Mouse (Mus musculus) heart, adult 8-10 months (tissue): Measurements from ENCODE around the gene Dnajc12. TPM values are rescaled to one million over a fixed set of nuclear protein-coding genes. Genes with fewer than 3 reads are reported as not detected.
"Not testable (repeated sequence)": the region's sequence is repeated elsewhere in the genome, so short reads cannot be mapped to it uniquely, and the experiment has no call there.

Experiments used
- DNase-seq: peaks from one replicate; pipeline ENCODE4 v3.0.0; 2022; ENCODE audit warnings: low spot score
- total RNA-seq, 4 experiments: library from RNA; stranded (reverse); gene quantifications; 2 replicates each; pipeline ENCODE4 v1.2.4; 2022

Dnajc12 gene
- total RNA-seq, 4 experiments from 2014 or later: 14.6 to 19.2 (median 19.0) TPM

- peak; percentile 82 for DNase-seq
Measured at GRCm38 (mm10) chr10:63429785-63430305, 47.6 kb downstream of the Dnajc12 start, which contains the start of gene Ctnna3. Gene Ctnna3, plus strand, starts transcription at chr10:63430098.

GRCm38 (mm10) chr10:63431221-63431736 is 49.0 kb downstream of the Dnajc12 start:
- DNase-seq: no peak

- no peak for DNase-seq
Measured at GRCm38 (mm10) chr10:63432099-63432498, 49.9 kb downstream of the Dnajc12 start.

DNA sequence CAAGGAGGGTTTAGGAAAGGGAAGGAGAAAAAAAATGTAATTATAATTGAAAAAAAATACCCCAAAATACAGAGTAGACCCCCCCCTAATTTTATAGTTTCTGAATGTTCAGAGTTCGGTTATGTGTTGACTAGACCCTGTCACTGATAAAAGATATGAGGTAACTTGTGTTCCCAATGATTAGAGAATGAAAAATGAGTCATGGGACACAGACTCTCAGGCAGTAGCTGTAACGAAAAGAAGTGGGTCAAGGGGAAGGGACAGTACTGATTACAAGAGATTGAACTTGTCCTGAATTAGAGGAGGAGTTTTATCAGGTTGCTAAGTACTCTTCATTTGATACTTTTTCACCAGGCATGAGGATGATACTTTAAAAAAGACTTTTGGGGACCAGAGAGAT is 50.6 kb downstream of the Dnajc12 start:
- DNase-seq: no peak

- DNase-seq: no peak
Measured at GRCm38 (mm10) chr10:63438736-63439262, 56.6 kb downstream of the Dnajc12 start.

DNA sequence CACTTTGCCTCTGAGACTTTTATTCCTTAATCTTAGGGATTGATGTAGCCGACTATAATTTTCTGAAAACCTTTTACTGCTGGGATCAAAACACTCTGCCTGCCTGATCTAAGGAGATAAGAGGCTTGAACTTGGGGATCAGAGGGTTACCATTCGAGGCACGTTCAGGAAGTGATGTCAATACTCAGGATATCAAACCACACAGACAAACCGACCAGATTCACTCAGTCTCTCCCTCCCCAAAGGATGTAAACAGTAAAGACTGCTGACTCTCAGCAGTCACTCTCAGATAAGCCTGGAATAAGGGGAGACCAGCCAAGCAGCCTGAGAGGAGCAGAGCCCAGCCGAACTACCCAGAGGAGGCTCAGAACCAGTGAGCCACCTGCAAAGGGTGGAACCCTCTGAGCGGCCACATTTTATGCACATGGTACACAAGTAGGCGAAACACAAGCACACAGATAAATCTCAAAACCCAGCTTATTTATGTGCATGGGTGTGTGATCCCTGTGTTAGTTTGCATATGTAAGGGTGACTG is 57.5 kb downstream of the Dnajc12 start:
- no peak for DNase-seq

DNA sequence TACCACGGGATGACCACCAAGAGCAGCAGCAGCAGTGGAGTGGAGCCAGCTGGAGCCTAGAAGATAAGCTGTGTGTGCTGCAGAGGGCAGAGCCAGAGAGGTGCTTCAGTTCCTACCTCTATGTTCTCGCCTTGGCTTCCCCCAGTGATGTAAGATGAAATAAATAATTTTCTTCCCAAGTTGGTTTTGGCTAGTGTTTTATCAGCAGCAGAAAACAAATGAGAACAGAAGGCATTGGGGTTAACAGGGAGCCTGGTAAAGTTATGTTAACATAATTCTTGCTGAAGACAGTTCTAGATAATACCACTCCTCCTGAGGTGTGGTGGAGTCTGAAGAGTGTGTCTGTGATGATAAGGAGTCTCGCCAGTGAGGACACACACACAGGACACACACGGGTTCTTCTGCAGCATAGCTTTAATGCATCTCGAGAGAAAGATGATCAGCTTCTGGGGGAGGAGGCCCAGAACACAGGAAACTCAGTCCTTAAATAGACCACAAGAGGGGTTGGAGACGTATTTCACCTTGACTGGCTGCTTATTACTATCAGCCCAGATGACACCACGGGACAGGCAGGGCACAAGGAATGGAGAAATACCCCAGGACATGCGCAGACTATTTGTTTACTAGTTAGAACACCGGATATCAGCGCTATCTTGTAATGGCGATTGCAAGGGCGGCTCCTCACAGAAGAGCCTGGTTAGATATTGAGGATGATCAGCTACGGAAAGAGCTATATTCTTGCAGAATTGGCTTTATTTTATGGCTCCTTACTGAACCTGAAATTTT is 62.6 kb downstream of the Dnajc12 start:
- DNase-seq: not testable (repeated sequence)

GRCm38 (mm10) chr10:63453926-63454325 is 71.7 kb downstream of the Dnajc12 start:
- DNase-seq: no peak

- no peak for DNase-seq
Measured at GRCm38 (mm10) chr10:63455110-63455878, 73.1 kb downstream of the Dnajc12 start.

DNA sequence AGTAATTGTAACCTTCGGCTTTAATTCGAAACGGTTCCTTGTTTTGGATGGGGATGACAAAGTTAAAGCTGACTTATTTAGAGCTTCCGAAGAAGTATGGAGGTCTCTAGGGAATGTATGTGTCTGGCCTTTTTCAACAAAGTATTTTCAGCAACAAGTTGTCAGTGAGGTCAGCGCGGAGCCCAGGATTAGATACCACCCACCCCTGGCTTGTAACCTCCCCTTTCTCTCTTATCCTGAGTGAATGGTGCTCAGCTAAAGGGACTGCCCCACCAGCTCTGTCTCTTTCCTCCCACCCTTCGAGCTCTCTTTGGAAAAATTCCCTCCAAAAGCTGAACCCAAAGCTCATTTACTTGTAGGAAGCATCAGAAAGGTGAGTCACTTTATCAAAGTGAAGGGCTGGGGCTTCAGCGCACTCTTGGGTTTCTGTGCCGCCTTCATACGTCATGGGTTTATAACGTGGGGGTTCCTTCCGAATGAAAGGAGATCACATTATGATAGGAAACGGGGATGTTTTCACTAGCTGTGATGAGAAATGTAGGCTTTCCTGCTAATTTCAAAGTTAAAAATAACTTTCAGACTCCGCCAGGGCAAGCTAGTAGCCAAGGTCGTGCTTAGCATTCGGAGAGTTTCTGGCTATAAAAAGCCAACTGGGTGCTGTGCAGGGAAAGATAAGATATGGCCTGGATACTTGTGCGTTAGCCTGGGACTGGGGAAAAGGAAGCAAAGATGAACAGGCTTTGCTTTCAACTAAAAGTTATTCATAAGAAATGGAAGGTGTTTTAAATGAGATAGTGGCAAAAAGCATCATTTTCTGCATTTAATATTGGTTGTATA is 75.3 kb downstream of the Dnajc12 start:
- peak; percentile 49 for DNase-seq

Other genes starting within 250 kb of the Dnajc12 start
- gene Mypn, start 178.5 kb upstream of the Dnajc12 start, total RNA-seq: 100 to 1,000 TPM in 3 of 4 experiments, 10 to 100 TPM in 1; 99.8 to 126 (median 104) TPM
- gene Herc4, start 138.6 kb upstream of the Dnajc12 start, total RNA-seq: 10 to 100 TPM; 28.2 to 34.3 (median 31.5) TPM
- gene Sirt1, start 739 bp upstream of the Dnajc12 start, total RNA-seq: 10 to 100 TPM in 2 of 4 experiments, 1 to 10 TPM in 2; 9.3 to 12.3 (median 10.7) TPM
- not detected for gene Gm7075, start 39.3 kb downstream of the Dnajc12 start, total RNA-seq
- gene Ctnna3, start 47.7 kb downstream of the Dnajc12 start, total RNA-seq: 10 to 100 TPM; 52.0 to 66.8 (median 54.9) TPM